Mouse (Mus musculus): ENCODE results near the gene Hist1h4c.

- TF ChIP-seq POLR2A (IDR thresholded peaks at IDR 0.05; ENCODE audit: extremely low read depth, insufficient read depth, low read length) (no peak), CTCF (IDR thresholded peaks at IDR 0.05; ENCODE audit: low read depth, low read length) (no peak)
Measured at GRCm38 (mm10) chr13:23681990-23682582, 16.2 kb downstream of the Hist1h4c start.

All from liver, adult 2 months (tissue).